Mouse (Mus musculus): ENCODE data around the gene Hnrnpm.

DNA sequence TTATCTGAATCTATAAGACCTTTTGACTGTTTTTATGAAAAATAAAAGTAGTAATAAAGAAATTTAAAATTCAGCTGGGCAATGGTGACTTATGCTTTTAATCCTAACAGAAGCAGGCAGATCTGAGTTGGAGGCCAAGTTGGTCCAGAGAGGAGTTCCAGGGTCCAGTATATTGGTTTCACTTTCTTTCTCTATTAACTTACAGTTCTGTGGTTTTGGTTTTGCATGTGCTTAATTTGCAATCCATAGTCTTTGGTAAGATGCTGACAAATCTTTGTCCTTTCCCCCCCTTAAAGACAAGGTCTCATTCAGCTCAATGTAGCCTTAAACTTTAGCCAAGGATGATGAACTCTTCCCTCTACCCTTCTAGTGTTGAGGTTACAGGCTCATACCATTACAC, 7.9 kb downstream of the Hnrnpm start:
- no peak for TF ChIP-seq POLR2A (IDR thresholded peaks at IDR 0.05; ENCODE audit: control insufficient read depth, extremely low read depth, insufficient read depth, low read length, poor library complexity)
- no peak for TF ChIP-seq CTCF (IDR thresholded peaks at IDR 0.05; ENCODE audit: borderline replicate concordance, control insufficient read depth, extremely low read depth, insufficient read depth, low read length, poor library complexity)

Measured in thymus, adult 2 months (tissue).